Mouse (Mus musculus) adrenal gland, adult 2 months (tissue): ENCODE results near the gene Slc47a1. TPM values are rescaled to one million over a fixed set of nuclear protein-coding genes. Genes with fewer than 3 reads are reported as not detected.

Source experiments
- DNase-seq: peaks from one replicate; pipeline ENCODE4 v3.0.0; 2021
- polyA plus RNA-seq: library from polyadenylated mRNA; depleted of rRNA; stranded (reverse); fragments of >200 nt; gene quantifications from 2 replicates; pipeline ENCODE4 v1.2.3, GENCODE M21; 2012
- total RNA-seq, 2 experiments: library from RNA; stranded (reverse); gene quantifications; 2 replicates each; pipeline ENCODE4 v1.2.3; 2021

Gene Slc47a1
- total and polyA plus RNA-seq, 3 experiments, result 0.79 to 1.4 (median 1.1) TPM

DNA sequence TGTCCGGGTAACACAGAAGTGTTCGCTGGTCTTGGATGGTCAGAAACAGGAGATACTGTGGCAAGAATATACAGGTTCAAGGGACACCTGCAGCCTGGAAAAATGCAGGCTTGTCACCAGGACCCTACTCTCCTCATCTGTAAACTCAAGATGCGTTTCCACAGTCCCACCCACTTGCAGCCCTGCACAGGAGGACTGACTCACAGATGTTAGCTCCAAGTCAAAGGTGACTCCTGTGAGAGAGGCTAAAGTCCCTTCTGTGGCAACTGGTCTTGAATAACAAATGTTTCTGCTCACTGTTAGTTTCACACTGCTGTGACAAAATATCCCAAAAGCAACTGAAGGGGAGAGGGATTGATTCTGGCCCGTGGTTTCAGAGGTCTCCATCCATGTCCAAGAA is 506 bp upstream of the Slc47a1 start:
- DNase-seq, result no peak

GRCm38 (mm10) chr11:61368668-61369067 is 9.5 kb downstream of the Slc47a1 start:
- no peak for DNase-seq

- DNase-seq, result no peak
Observed at GRCm38 (mm10) chr11:61366517-61367273, 11.4 kb downstream of the Slc47a1 start.

GRCm38 (mm10) chr11:61365938-61366337 is 12.2 kb downstream of the Slc47a1 start:
- no peak for DNase-seq

GRCm38 (mm10) chr11:61364096-61364495 is 14.0 kb downstream of the Slc47a1 start:
- DNase-seq, result no peak

GRCm38 (mm10) chr11:61361515-61362190 is 16.5 kb downstream of the Slc47a1 start:
- DNase-seq, result no peak

GRCm38 (mm10) chr11:61356600-61356999 is 21.5 kb downstream of the Slc47a1 start:
- no peak for DNase-seq

DNA sequence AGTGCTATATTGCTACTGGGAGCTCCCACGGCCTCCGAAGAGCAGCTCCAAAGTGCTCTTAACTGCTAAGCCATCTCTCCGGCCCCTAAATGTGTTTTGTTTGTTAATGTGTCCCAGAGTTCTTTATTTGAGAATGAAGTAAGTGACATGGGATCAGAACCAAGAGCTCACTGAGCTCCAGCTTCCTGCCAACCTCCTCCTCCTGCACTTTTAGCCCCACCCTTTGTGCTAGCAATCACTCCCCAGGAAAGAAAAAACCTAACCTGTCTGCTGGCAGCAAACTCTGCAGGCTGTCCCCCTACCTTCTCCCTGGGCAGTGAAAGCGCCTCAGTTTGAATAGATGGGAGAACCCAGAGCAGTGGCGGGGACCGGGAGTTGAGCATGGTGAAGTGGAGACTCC is 22.0 kb downstream of the Slc47a1 start:
- no peak for DNase-seq

- no peak for DNase-seq
Observed at GRCm38 (mm10) chr11:61355351-61355750, 22.8 kb downstream of the Slc47a1 start.

- DNase-seq, result no peak
Observed at GRCm38 (mm10) chr11:61354346-61354745, 23.8 kb downstream of the Slc47a1 start.

GRCm38 (mm10) chr11:61353038-61353437 is 25.1 kb downstream of the Slc47a1 start:
- no peak for DNase-seq

DNA sequence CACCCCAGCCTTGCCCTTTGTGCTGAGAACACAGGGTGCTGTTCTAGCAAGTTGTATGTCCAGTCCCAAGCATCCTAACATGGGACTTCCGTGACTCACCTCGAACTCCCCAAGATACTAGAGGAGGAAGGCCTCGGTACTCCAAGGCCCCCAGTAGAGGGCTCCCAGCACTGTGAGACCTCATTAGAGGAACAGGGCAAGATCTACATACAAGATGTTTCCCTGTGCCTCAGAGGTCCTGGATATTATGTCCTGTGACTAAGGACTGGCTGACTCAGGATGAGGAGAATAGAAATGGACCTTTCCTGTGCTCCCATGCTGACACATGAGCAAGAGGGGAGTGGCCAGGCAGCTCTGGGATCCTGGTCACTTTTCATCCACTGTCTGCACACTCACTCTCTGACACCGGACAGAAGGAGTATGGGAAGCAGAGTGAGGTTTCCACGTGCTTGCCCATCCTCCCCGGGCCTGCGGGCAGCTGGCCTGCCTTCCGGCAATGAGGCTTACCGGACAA is 25.9 kb downstream of the Slc47a1 start:
- peak; percentile 26 for DNase-seq

- DNase-seq, result peak; percentile 71
Observed at GRCm38 (mm10) chr11:61349337-61349736, 28.8 kb downstream of the Slc47a1 start.

GRCm38 (mm10) chr11:61346133-61346532 is 32.0 kb downstream of the Slc47a1 start:
- no peak for DNase-seq

DNA sequence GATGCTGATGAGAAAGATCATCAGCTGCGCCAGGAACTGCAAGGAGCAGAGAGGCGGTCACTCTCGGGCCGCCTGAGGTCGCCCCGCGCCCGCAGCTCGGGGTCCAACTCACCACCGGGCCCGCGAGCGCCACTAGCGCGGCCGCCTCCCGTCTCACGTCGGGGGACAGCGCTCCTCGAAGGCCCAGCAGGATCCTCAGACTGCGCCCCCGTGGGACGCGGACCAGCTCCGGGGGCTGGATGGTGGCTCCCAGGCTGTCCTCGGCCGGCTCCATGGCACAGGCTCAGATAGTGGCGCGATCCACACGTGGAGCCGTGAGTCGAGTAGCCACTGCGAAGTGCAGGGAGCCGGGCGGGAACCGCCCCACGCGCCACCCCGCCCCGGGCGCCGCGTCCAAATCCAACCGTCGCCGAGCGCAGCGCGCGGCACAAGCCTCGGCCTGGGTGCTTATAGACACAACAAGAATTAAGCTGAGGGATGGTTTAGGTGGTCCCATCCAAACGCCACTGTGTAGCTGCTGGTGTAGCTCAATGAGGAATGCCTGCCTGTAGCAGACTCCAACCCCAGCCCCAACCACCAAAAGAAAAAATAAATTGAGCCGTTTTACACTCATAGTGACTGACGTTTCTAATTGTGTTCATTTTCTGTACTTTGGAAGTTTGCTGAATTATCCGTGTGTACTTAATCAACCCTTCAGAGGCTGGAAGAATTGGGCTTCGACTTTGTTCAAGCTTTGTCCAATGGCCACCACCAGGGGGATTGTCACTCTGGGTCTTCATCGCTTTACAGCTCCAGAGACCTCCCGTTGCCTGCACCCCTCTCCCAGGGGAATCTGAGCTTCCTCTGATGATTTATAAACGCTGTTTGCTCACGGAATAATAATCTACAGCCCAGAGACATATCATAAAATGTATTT is 35.4 kb downstream of the Slc47a1 start, which contains the start of gene Slc47a2:
TSS of gene Slc47a2 (minus strand) at position 356 of the 916 bp plus-strand sequence.
- DNase-seq, result peak; percentile 41

- DNase-seq, result no peak
Observed at GRCm38 (mm10) chr11:61341971-61342370, 36.2 kb downstream of the Slc47a1 start.

DNA sequence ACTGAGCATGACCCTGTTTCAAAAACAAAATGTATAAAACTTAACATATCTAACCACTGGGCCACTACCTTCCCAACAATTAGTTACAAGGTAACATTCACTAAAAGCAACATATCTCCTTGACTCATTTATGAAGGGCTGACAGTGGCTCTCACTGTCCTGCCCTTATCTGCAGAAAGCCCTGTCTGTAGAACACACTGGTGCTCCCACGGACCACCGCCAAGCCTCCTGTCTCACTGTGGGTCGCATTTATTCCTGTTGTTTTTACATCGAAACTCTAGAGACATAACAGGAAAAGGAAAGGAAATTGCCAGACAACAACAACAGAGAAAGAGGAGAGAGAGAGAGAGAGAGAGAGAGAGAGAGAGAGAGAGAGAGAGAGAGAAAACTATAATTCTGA is 36.9 kb downstream of the Slc47a1 start:
- no peak for DNase-seq

GRCm38 (mm10) chr11:61340374-61340773 is 37.8 kb downstream of the Slc47a1 start:
- no peak for DNase-seq

DNA sequence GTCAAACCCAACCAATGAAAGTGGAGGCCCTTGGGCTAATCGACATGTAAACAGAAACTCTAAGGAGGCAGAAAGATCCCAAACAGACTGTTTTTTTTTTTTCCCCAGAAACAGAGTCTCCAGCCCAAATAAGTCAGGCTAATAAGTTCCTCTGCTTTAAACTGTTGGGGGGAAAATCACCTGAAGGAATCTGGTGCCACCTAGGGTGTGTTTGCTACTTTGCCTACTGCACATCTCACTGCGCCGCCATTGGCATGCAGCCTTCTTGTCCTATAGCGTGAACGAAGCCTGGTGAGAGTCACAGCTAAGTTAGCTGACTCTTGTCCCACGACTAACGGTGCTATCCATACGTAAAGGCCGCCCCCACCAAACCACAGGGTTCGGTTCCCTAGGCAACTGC is 40.6 kb downstream of the Slc47a1 start:
- DNase-seq, result no peak

DNA sequence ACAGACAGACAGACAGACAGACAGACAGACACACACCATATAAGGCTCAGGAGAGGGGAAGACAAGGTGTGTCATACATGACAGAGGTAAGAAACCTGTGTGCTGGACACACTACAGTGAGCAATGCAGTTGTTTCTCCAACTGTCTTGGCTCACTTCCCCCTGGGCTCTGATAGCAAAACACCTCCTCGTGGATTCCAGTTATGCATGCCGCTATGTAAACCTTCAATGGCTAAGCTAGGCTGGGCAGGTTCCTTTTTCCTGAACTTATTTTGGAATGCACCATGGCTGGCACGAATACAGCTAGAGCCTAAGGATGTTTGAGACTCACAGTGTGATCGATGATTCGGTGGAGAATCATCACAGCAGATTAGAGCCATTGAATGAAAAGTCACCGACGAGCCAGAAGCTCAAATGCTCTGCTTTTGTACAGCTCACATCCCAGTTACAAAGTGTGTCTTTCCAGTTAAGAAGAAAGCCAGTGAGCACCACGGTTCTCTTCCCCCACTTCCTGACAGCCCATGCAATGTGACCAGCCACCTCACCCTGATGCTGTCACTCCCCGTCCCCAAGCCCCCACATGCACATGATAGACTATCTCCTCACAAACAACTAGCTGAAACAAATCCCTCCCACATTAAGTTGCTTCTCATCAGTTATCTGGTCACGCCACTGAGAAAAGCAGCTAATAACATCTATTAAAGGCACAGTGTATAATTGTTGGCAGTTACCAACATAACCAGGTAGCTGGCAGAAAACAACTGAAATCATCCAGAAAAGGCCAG is 57.0 kb downstream of the Slc47a1 start:
- no peak for DNase-seq

DNA sequence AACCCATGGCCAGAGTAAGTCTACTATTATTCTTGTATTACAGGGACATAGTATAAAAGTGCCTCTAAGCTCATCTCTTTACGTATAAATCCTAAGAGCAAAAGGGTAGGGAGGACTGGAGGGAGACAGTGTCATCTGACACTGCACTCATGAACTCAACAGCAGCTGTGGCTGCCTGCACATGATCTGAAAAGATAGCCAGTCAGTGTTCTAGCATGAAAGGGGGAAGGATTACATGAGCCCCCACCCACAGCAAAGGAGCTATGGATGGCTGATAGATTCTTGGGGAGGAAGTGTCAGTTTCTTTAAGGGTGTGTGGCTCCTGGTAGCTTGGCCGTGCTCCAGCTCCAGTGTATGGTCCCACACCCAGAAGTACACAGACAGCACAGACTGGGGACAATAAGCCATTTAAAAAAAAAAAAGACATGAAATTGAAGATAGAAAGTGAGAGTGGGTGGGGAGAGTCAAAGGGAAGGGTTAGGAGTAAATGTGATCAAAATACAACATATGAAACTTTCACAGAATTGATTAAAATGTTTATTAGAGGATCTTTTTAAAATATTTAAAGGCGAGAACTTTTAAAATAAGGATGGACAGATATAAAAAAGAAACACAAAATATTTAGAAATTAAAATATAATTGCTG is 58.1 kb downstream of the Slc47a1 start:
- DNase-seq, result no peak
